Mouse (Mus musculus): Measurements from ENCODE around the gene Vamp2. TPM values are rescaled to one million over a fixed set of nuclear protein-coding genes. Genes with fewer than 3 reads are reported as not detected.

The Vamp2 gene
- polyA plus RNA-seq, 1 experiment = 55.9 TPM

DNA sequence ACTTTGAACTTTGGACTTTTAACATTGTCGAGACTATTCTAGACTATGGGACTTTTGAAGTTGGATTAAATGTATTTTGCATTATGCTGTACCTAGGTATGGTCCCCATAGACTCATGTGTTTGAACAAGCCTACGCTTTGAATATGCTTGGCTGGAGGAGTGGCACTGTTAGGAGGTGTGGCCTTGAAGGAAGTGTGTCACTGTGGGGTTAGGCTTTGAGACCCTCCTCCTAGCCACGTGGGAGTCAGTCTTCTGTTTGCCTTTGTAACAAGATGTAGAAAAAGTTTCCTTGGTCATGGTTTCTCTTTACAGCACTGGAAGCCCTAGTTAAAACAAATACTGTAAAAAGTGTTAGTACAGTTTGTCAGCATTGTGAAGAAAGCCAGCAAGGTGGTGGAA, 34.4 kb upstream of the Vamp2 start:
- peaks cover 5% of the 10 kb centered on the region for H3K4me1 ChIP-seq (ENCODE audit: control insufficient read depth, insufficient read depth, low read length)
- no peak overlapping the region for H3K4me3 ChIP-seq (replicated peaks; ENCODE audit: control insufficient read depth, low read depth, low read length)
- H3K27ac ChIP-seq (ENCODE audit: control insufficient read depth, insufficient read depth, low read depth, low read length, poor library complexity) = no peak overlapping the region
- TF ChIP-seq CTCF (IDR thresholded peaks at IDR 0.05; ENCODE audit: control insufficient read depth, insufficient read depth, low read length) (no peak), POLR2A (IDR thresholded peaks at IDR 0.05; ENCODE audit: borderline replicate concordance, control insufficient read depth, low read depth, low read length) (no peak)
- WGBS = 45% methylated on average over 3 of the region's 3 CpGs

DNA sequence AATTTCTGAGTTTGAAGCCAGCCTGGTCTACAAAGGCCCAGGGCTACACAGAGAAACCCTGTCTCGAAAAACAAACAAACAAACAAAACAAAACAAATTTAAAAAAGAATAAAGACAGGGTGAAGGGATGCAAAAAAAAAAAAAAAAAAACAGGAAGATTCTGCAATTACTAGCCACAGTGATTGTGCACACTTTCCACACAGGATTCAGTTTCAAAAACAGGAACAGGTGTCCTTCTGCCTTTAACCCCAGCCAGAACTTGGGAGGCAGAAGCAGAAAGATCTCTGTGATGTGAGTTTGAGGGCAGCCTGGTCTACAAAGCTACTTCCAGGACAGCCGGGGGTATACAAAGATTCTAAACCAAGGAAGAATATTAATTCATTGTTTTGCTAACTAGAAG, 30.0 kb upstream of the Vamp2 start:
- peak overlapping the region; percentile 77 for H3K4me3 ChIP-seq (replicated peaks; ENCODE audit: control insufficient read depth, low read depth, low read length)
- TF ChIP-seq CTCF (IDR thresholded peaks at IDR 0.05; ENCODE audit: control insufficient read depth, insufficient read depth, low read length) (no peak), POLR2A (IDR thresholded peaks at IDR 0.05; ENCODE audit: borderline replicate concordance, control insufficient read depth, low read depth, low read length) (no peak)
- peaks cover 5% of the 10 kb centered on the region for H3K4me1 ChIP-seq (ENCODE audit: control insufficient read depth, insufficient read depth, low read length)
- WGBS = 32% methylated on average over 2 of the region's 2 CpGs
- peak overlapping the region; percentile 90 for H3K27ac ChIP-seq (ENCODE audit: control insufficient read depth, insufficient read depth, low read depth, low read length, poor library complexity)

DNA sequence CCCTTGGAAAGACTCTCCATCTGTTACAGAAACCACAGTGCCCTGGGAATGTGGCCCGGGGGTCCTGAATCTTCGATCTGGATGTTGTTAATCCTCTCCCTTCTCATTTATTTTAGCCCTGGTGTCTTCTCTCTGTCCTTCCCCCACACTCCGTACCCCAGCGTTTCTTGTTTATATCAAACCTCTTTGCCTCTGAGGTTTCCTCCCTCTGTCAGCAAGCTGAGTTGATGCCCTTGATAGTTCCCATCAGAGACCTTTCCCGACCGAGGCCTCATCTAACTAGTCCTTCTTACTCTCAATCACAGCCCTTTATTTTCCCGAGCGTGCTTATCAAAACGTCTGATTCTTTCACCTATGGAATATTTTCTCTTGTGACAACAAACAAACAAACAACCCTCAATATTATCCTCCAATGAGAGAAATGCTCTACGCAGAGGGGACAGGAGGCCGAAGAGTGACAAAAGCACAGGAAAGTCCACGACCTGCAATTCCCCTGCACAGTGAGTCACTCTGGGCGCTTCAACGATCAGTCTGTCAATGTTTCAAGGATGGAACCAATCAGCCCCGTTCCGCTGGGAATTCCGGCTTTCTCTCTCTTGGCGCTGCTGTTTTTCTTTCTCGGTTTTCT, 29.4 kb upstream of the Vamp2 start:
- peak overlapping the region; percentile 77 for H3K4me3 ChIP-seq (replicated peaks; ENCODE audit: control insufficient read depth, low read depth, low read length)
- WGBS = under 1% methylated on average over 19 of the region's 19 CpGs
- peak overlapping the region; percentile 90 for H3K27ac ChIP-seq (ENCODE audit: control insufficient read depth, insufficient read depth, low read depth, low read length, poor library complexity)
- no peak for TF ChIP-seq POLR2A (IDR thresholded peaks at IDR 0.05; ENCODE audit: borderline replicate concordance, control insufficient read depth, low read depth, low read length)
- TF ChIP-seq CTCF (IDR thresholded peaks at IDR 0.05; ENCODE audit: control insufficient read depth, insufficient read depth, low read length) = no peak
- H3K4me1 ChIP-seq (ENCODE audit: control insufficient read depth, insufficient read depth, low read length) = peaks cover 5% of the 10 kb centered on the region

DNA sequence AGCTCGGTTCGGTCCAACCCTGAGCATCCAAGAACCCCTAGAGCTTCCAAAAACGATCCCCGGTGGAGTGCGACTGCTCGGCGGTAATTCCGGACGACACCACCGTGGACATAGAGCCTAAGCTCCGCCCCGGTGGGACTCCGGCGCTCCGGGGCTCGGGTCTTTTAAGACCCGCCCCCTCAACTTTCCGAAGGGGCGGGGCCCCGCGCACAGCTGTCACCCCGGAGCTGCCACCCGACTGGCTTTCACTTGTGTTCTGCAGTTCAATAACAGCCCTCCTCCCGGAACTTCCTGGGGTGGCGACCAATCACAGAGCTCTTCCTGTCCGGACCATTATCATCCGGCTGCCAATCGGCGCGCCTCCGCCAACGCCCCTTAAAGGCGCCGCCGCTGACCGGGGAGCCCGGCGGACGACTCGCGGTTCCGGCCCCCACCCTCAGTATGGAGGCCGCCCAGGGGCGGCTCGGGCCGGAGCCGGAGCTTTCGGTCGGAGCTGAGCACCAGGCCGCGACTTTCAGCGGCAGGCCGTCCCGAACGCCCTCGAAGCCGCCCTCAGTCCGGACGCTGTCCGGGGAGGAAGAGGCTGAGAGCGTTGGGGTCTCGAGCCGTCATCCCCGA, 28.8 kb upstream of the Vamp2 start, which contains the start of gene Borcs6:
TSS of gene Borcs6 (plus strand) at position 361 of the 618 bp plus-strand sequence.
- Histone ChIP-seq H3K27ac (ENCODE audit: control insufficient read depth, insufficient read depth, low read depth, low read length, poor library complexity) (peak within 1 kb of the TSS; percentile 97), H3K4me1 (ENCODE audit: control insufficient read depth, insufficient read depth, low read length) (peaks cover 6% of the 10 kb centered on the region; the same call in 1 of the 2 replicates), H3K4me3 (replicated peaks; ENCODE audit: control insufficient read depth, low read depth, low read length) (peak within 1 kb of the TSS; percentile 88)
- TF ChIP-seq POLR2A (IDR thresholded peaks at IDR 0.05; ENCODE audit: borderline replicate concordance, control insufficient read depth, low read depth, low read length) = peak; percentile 54; the same call in 1 of the 2 replicates
- no peak for TF ChIP-seq CTCF (IDR thresholded peaks at IDR 0.05; ENCODE audit: control insufficient read depth, insufficient read depth, low read length)
- under 1% methylated on average over 64 of the region's 64 CpGs for WGBS

DNA sequence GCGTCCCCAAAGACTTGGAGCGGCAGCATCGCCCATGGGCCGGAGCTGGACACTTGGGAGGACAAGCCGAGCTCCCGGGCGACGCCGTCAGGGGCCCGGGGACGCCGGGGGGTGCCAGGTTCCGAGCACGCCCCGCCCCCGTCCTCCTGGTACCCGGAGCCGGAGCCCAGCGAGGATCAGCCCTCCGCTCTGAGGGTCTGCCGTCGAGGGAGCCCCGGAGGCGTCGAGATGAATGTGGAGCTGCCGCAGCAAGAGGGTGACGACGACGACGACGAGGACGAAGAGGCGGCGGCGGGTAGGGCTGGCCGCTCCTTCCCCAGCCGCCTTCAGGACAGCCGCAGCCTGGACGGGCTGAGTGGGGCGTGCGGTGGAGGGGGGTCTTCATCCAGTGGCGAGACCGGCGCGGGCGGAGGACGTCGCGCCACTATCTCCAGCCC, 28.3 kb upstream of the Vamp2 start:
- H3K4me3 ChIP-seq (replicated peaks; ENCODE audit: control insufficient read depth, low read depth, low read length) = peak overlapping the region; percentile 88
- peak overlapping the region; percentile 97 for H3K27ac ChIP-seq (ENCODE audit: control insufficient read depth, insufficient read depth, low read depth, low read length, poor library complexity)
- peaks cover 6% of the 10 kb centered on the region; the same call in 1 of the 2 replicates for H3K4me1 ChIP-seq (ENCODE audit: control insufficient read depth, insufficient read depth, low read length)
- no peak for TF ChIP-seq POLR2A (IDR thresholded peaks at IDR 0.05; ENCODE audit: borderline replicate concordance, control insufficient read depth, low read depth, low read length)
- TF ChIP-seq CTCF (IDR thresholded peaks at IDR 0.05; ENCODE audit: control insufficient read depth, insufficient read depth, low read length) = no peak
- under 1% methylated on average over 49 of the region's 49 CpGs for WGBS

DNA sequence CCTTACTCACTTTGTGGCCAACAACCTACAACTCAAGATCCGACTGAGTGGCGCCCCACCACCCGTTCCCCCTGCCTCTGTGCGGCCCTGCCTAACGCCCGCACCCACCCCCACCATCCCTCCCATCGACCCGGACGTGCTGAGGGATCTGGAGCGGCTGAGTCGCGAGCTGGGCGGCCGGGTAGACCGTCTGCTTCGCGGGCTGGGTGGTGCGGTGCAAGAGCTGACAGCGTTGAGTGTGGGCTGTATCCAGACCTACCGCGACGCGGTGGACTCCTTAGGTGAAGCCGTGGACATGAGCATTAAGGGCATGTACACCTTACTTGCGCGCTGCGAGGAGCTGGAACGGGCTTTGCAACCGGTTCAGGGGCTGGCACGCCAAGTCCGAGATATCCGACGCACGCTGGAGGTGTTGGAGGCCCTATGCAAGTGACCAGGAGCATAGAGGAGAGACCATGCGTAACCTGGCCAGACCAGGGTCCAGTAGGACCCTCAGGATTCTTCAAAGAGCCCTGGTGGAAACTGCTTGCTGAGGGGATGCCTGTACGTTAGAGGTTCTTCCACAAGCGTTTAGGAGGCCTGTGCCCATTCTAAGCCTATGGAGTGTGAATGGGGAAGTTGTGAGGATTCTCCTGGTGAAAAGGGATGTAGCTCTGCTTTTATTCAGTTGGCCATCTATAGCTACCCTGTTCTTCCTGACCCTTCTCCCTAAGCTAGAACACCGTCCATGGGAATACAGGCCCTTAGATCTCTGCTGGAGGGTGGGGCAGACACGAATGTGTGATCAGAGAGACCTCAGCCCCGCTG, 27.6 kb upstream of the Vamp2 start:
- Histone ChIP-seq H3K4me3 (replicated peaks; ENCODE audit: control insufficient read depth, low read depth, low read length) (peak overlapping the region; percentile 88), H3K4me1 (ENCODE audit: control insufficient read depth, insufficient read depth, low read length) (peaks cover 5% of the 10 kb centered on the region; the same call in 1 of the 2 replicates), H3K27ac (ENCODE audit: control insufficient read depth, insufficient read depth, low read depth, low read length, poor library complexity) (peak overlapping the region; percentile 97)
- WGBS = 6% methylated on average over 40 of the region's 40 CpGs
- TF ChIP-seq POLR2A (IDR thresholded peaks at IDR 0.05; ENCODE audit: borderline replicate concordance, control insufficient read depth, low read depth, low read length) = no peak

DNA sequence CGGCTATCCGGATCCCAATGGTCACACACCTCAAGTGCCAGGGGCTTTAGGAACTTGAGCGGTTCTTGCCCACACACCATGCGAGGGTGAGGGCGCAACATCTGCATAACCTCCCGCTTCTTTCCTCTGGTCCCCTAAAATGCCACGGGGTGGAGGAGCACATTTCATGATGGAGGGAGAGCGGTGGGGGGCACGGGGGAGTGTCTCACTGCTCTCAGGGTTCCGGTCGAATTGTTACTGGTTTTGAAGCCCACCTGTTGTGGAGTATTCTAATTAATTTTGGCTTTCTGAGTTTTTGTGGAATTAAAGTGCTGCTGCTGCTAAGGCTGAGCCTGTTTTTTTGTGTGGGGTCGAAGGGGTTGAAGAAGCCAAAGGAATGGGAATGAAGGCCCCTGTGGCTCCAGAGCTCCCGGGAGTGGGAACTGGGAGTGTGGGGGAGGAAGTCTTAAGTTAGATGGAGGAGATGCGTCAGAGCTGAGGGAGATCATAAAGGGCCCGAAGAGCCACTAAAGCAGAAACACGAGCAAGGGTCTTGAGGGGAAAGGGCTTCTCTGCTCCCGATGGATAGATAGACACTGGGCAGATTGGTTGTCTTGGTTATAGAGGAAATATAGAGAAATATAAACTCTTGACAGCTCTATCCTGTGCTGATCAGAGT, 26.9 kb upstream of the Vamp2 start:
- TF ChIP-seq CTCF (IDR thresholded peaks at IDR 0.05; ENCODE audit: control insufficient read depth, insufficient read depth, low read length) (no peak), POLR2A (IDR thresholded peaks at IDR 0.05; ENCODE audit: borderline replicate concordance, control insufficient read depth, low read depth, low read length) (no peak)
- 67% methylated on average over 17 of the region's 17 CpGs for WGBS
- Histone ChIP-seq H3K4me3 (replicated peaks; ENCODE audit: control insufficient read depth, low read depth, low read length) (peak overlapping the region; percentile 88), H3K4me1 (ENCODE audit: control insufficient read depth, insufficient read depth, low read length) (peaks cover 5% of the 10 kb centered on the region; the same call in 1 of the 2 replicates), H3K27ac (ENCODE audit: control insufficient read depth, insufficient read depth, low read depth, low read length, poor library complexity) (no peak overlapping the region; the same call in 1 of the 2 replicates)

All from bone marrow, adult 2 months (tissue).